Mouse (Mus musculus): ENCODE measurements around the gene Ralgps2. TPM values are rescaled to one million over a fixed set of nuclear protein-coding genes. Genes with fewer than 3 reads are reported as not detected.

Ralgps2 gene
- total RNA-seq (2014; fragmentation: Nextera tagmentation): 12.4 and 24.2 TPM in 2 replicates
- total RNA-seq (2017): 24.5 and 32.2 TPM in 2 replicates
- 9.3 and 9.8 TPM in 2 replicates for polyA plus RNA-seq (2012)

DNA sequence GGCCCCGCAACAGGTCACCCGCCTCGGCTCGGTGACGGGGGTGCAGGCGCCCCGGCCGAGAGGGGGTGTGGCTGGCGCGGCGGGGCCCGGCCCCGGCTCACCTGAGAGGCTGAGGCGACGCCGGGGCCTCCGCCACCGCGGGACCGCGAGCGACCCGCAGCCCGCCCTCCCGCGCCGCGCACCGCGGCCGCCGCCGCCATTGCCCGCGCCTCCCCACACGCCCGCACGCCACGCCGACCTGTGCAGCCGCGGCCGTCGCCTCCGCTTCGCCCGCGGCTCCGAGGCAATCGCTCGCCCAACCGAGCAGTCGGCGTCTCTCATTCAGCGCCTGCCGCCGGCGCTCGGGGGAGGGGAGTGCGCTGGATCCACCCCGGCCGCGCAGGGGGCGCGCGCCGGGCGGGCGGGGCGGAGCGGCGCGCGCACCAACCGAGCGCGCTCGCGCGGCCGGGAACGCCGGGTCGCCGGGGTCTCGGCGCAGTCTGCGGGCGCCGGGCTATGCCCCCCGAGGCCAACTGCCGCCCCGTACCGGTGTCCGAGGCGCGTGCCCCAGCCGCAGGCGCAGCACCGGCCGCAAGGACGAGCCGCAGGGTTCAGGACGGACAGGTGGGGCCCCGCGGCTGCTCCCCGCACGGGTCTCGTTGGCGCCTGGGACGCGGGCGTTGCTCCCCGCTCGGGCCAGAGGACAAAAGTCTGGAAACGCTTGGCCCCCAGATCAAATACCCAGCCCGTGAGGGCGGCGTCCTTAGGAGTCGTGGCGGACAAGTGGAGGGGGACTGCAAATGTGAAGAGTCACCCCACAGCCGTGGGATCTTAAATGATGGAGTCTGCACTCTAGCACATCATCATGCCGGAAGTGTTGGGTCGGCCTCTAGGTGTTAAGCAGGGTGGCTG is at the start of gene Ralgps2:
TSS of gene Ralgps2 (minus strand) at position 376 of the 891 bp plus-strand sequence.
- Histone ChIP-seq H3K4me1 (ENCODE audit: insufficient read depth, low read depth, low read length) (peaks cover 21% of the 10 kb centered on the region), H3K9me3 (replicated peaks) (peaks cover 13% of the 10 kb centered on the region), H3K4me3 (ENCODE audit: low read depth, low read length) (peak within 1 kb of the TSS; percentile 77), H3K27me3 (ENCODE audit: insufficient read depth, low read length) (peaks cover 11% of the 10 kb centered on the region; the same call in 1 of the 2 replicates), H3K36me3 (replicated peaks) (no peaks in the 10 kb centered on the region)
- no peak for ATAC-seq (ENCODE audit: extremely low read depth, insufficient number of reproducible peaks, low FRiP score, poor library complexity, severe bottlenecking)
- TF ChIP-seq TAL1 (conservative IDR thresholded peaks at IDR 0.05; ENCODE audit: low read depth, low read length) (no peak), GATA1 (IDR thresholded peaks at IDR 0.05; ENCODE audit: borderline replicate concordance, low read length) (no peak), CTCF (IDR thresholded peaks at IDR 0.05; ENCODE audit: low read depth, low read length) (no peak), POLR2AphosphoS5 (IDR thresholded peaks at IDR 0.05; ENCODE audit: insufficient replicate concordance, low read depth, low read length) (no peak), GATA2 (IDR thresholded peaks at IDR 0.05; ENCODE audit: borderline replicate concordance, low read depth, low read length) (no peak)
- peak; percentile 57 for DNase-seq (ENCODE audit: low spot score)

- Histone ChIP-seq H3K9me3 (replicated peaks) (no peaks in the 10 kb centered on the region), H3K27me3 (ENCODE audit: insufficient read depth, low read length) (peaks cover 5% of the 10 kb centered on the region; the same call in 1 of the 2 replicates), H3K4me3 (ENCODE audit: low read depth, low read length) (no peak overlapping the region), H3K36me3 (replicated peaks) (no peaks in the 10 kb centered on the region), H3K4me1 (ENCODE audit: insufficient read depth, low read depth, low read length) (peaks cover 79% of the 10 kb centered on the region)
- DNase-seq (ENCODE audit: low spot score): no peak
- TF ChIP-seq GATA2 (IDR thresholded peaks at IDR 0.05; ENCODE audit: borderline replicate concordance, low read depth, low read length): no peak
- TF ChIP-seq POLR2AphosphoS5 (IDR thresholded peaks at IDR 0.05; ENCODE audit: insufficient replicate concordance, low read depth, low read length): no peak
- TF ChIP-seq GATA1 (IDR thresholded peaks at IDR 0.05; ENCODE audit: borderline replicate concordance, low read length): no peak
- TF ChIP-seq TAL1 (conservative IDR thresholded peaks at IDR 0.05; ENCODE audit: low read depth, low read length): no peak
- TF ChIP-seq CTCF (IDR thresholded peaks at IDR 0.05; ENCODE audit: low read depth, low read length): no peak
- no peak for ATAC-seq (ENCODE audit: extremely low read depth, insufficient number of reproducible peaks, low FRiP score, poor library complexity, severe bottlenecking)
Measured at GRCm38 (mm10) chr1:156987576-156987975, 48.1 kb upstream of the Ralgps2 start.

DNA sequence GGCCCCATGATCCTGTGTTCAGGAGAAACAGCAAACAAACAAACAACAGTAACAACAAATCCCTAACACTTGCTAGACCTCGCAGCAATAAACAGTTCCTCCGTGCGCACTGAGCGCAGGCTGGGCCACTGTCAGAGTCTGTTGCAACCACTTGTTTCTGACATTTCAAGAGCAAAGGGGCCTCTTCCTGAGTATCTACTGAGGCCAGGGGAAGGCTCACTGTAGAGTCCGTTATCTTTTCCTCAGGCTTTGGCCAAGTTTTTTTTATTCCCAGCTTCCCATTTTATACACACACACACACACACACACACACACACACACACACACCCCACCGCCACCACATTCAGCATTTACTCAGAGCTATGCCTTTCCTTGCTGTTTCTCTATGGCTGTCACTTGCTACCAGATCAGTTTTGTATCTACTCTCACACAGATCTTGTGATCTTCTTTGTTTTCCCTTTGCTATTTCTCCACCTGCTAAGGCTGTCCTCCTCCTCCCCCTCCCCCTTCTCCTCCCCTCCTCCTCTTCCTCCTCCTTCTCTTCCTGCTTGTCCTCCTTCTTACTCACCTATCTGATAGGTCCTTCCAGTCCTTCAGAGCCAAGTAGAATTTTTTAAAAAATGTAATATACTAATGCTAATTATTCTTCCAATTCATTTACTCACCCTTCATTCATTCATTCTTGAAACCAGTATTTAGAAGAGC is 47.4 kb upstream of the Ralgps2 start:
- Histone ChIP-seq H3K36me3 (replicated peaks) (no peaks in the 10 kb centered on the region), H3K27me3 (ENCODE audit: insufficient read depth, low read length) (peaks cover 5% of the 10 kb centered on the region; the same call in 1 of the 2 replicates), H3K9me3 (replicated peaks) (no peaks in the 10 kb centered on the region), H3K4me3 (ENCODE audit: low read depth, low read length) (no peak overlapping the region), H3K4me1 (ENCODE audit: insufficient read depth, low read depth, low read length) (peaks cover 80% of the 10 kb centered on the region)
- TF ChIP-seq GATA1 (IDR thresholded peaks at IDR 0.05; ENCODE audit: borderline replicate concordance, low read length): no peak
- peak; percentile 45 for TF ChIP-seq TAL1 (conservative IDR thresholded peaks at IDR 0.05; ENCODE audit: low read depth, low read length)
- no peak for DNase-seq (ENCODE audit: low spot score)
- ATAC-seq (ENCODE audit: extremely low read depth, insufficient number of reproducible peaks, low FRiP score, poor library complexity, severe bottlenecking): peak; percentile 43

GRCm38 (mm10) chr1:156985657-156986640 is 46.5 kb upstream of the Ralgps2 start:
- H3K4me1 ChIP-seq (ENCODE audit: insufficient read depth, low read depth, low read length): peaks cover 78% of the 10 kb centered on the region
- peak; percentile 70 for ATAC-seq (ENCODE audit: extremely low read depth, insufficient number of reproducible peaks, low FRiP score, poor library complexity, severe bottlenecking)
- DNase-seq (ENCODE audit: low spot score): no peak
- peaks cover 5% of the 10 kb centered on the region; the same call in 1 of the 2 replicates for H3K27me3 ChIP-seq (ENCODE audit: insufficient read depth, low read length)
- peak overlapping the region; percentile 37; the same call in 1 of the 2 replicates for H3K4me3 ChIP-seq (ENCODE audit: low read depth, low read length)
- no peaks in the 10 kb centered on the region for H3K9me3 ChIP-seq (replicated peaks)
- no peaks in the 10 kb centered on the region for H3K36me3 ChIP-seq (replicated peaks)
- no peak for TF ChIP-seq POLR2AphosphoS5 (IDR thresholded peaks at IDR 0.05; ENCODE audit: insufficient replicate concordance, low read depth, low read length)
- peak; percentile 73 for TF ChIP-seq TAL1 (conservative IDR thresholded peaks at IDR 0.05; ENCODE audit: low read depth, low read length)

- Histone ChIP-seq H3K9me3 (replicated peaks) (no peaks in the 10 kb centered on the region), H3K4me1 (ENCODE audit: insufficient read depth, low read depth, low read length) (peaks cover 60% of the 10 kb centered on the region), H3K4me3 (ENCODE audit: low read depth, low read length) (no peak overlapping the region), H3K36me3 (replicated peaks) (no peaks in the 10 kb centered on the region), H3K27me3 (ENCODE audit: insufficient read depth, low read length) (peaks cover 5% of the 10 kb centered on the region; the same call in 1 of the 2 replicates)
- no peak for TF ChIP-seq POLR2AphosphoS5 (IDR thresholded peaks at IDR 0.05; ENCODE audit: insufficient replicate concordance, low read depth, low read length)
- no peak for TF ChIP-seq GATA1 (IDR thresholded peaks at IDR 0.05; ENCODE audit: borderline replicate concordance, low read length)
- TF ChIP-seq GATA2 (IDR thresholded peaks at IDR 0.05; ENCODE audit: borderline replicate concordance, low read depth, low read length): no peak
- no peak for TF ChIP-seq CTCF (IDR thresholded peaks at IDR 0.05; ENCODE audit: low read depth, low read length)
- no peak for TF ChIP-seq TAL1 (conservative IDR thresholded peaks at IDR 0.05; ENCODE audit: low read depth, low read length)
- ATAC-seq (ENCODE audit: extremely low read depth, insufficient number of reproducible peaks, low FRiP score, poor library complexity, severe bottlenecking) (no peak), DNase-seq (ENCODE audit: low spot score) (no peak)
Measured at GRCm38 (mm10) chr1:156983009-156983870, 43.8 kb upstream of the Ralgps2 start.
